Mouse (Mus musculus): Measurements from ENCODE around the gene Rab27a.
A peak's percentile ranks its signal among the peaks of the same experiment; 100 is the strongest.
"Not testable (repeated sequence)": the region's sequence is repeated elsewhere in the genome, so short reads cannot be mapped to it uniquely, and the experiment has no call there.

Gene Rab27a

GRCm38 (mm10) chr9:73047906-73048305 lies 3.3 kb downstream of the Rab27a start:
- DNase-seq: no peak

GRCm38 (mm10) chr9:73048927-73049326 lies 4.3 kb downstream of the Rab27a start:
- no peak for DNase-seq

GRCm38 (mm10) chr9:73049833-73050232 lies 5.2 kb downstream of the Rab27a start:
- no peak for DNase-seq

GRCm38 (mm10) chr9:73050606-73051005 lies 6.0 kb downstream of the Rab27a start:
- no peak for DNase-seq

- no peak for DNase-seq
Measured at GRCm38 (mm10) chr9:73055441-73055911, 10.8 kb downstream of the Rab27a start.

- no peak for DNase-seq
Measured at GRCm38 (mm10) chr9:73059224-73059623, 14.6 kb downstream of the Rab27a start.

- no peak for DNase-seq
Measured at GRCm38 (mm10) chr9:73063621-73064290, 19.1 kb downstream of the Rab27a start.

- no peak for DNase-seq
Measured at GRCm38 (mm10) chr9:73067086-73067485, 22.4 kb downstream of the Rab27a start.

GRCm38 (mm10) chr9:73068230-73068679 lies 23.6 kb downstream of the Rab27a start:
- no peak for DNase-seq

- DNase-seq: no peak
Measured at GRCm38 (mm10) chr9:73068688-73069087, 24.0 kb downstream of the Rab27a start.

GRCm38 (mm10) chr9:73070971-73071659 lies 26.5 kb downstream of the Rab27a start:
- peak; percentile 24 for DNase-seq

- no peak for DNase-seq
Measured at GRCm38 (mm10) chr9:73072426-73072825, 27.8 kb downstream of the Rab27a start.

GRCm38 (mm10) chr9:73073169-73073568 lies 28.5 kb downstream of the Rab27a start:
- DNase-seq: peak; percentile 59

- not testable (repeated sequence) for DNase-seq
Measured at GRCm38 (mm10) chr9:73079349-73079748, 34.7 kb downstream of the Rab27a start.

GRCm38 (mm10) chr9:73079801-73080325 lies 35.2 kb downstream of the Rab27a start:
- no peak for DNase-seq

GRCm38 (mm10) chr9:73082291-73083000 lies 37.8 kb downstream of the Rab27a start:
- no peak for DNase-seq

- DNase-seq: no peak
Measured at GRCm38 (mm10) chr9:73083956-73084355, 39.3 kb downstream of the Rab27a start.

- DNase-seq: no peak
Measured at GRCm38 (mm10) chr9:73085845-73086244, 41.2 kb downstream of the Rab27a start.

GRCm38 (mm10) chr9:73087121-73087520 lies 42.5 kb downstream of the Rab27a start:
- peak; percentile 53 for DNase-seq

- peak; percentile 34 for DNase-seq
Measured at GRCm38 (mm10) chr9:73087581-73087980, 42.9 kb downstream of the Rab27a start.

GRCm38 (mm10) chr9:73089222-73089920 lies 44.7 kb downstream of the Rab27a start:
- DNase-seq: peak; percentile 70

- peak; percentile 40 for DNase-seq
Measured at GRCm38 (mm10) chr9:73090121-73090520, 45.5 kb downstream of the Rab27a start.

GRCm38 (mm10) chr9:73091747-73092146 lies 47.1 kb downstream of the Rab27a start:
- peak; percentile 63 for DNase-seq

Data from thymus, postnatal 14 days (tissue).